Mouse (Mus musculus): Measurements from ENCODE around the gene Emp3.

GRCm38 (mm10) chr7:45901562-45901961 lies 19.6 kb downstream of the Emp3 start:
- TF ChIP-seq RCOR1 (conservative IDR thresholded peaks at IDR 0.05; ENCODE audit: low read depth, low read length), result no peak
- TF ChIP-seq MAZ (IDR thresholded peaks at IDR 0.05; ENCODE audit: low read depth, low read length), result no peak
- TF ChIP-seq POLR2A (IDR thresholded peaks at IDR 0.05; ENCODE audit: low read depth, low read length), result no peak
- TF ChIP-seq MAFK (IDR thresholded peaks at IDR 0.05; ENCODE audit: insufficient replicate concordance, low read length), result no peak
- TF ChIP-seq HCFC1 (IDR thresholded peaks at IDR 0.05; ENCODE audit: low read depth, low read length), result no peak
- no peak for TF ChIP-seq CTCF (conservative IDR thresholded peaks at IDR 0.05 in 1 of 2, IDR thresholded peaks at IDR 0.05 in 1 of 2; ENCODE audit: low read depth in 2 of 2, low read length in 2 of 2)
- no peak for TF ChIP-seq RAD21 (IDR thresholded peaks at IDR 0.05; ENCODE audit: low read depth, low read length)
- no peak for TF ChIP-seq ELF1 (IDR thresholded peaks at IDR 0.05; ENCODE audit: low read depth, low read length)
- TF ChIP-seq EP300 (IDR thresholded peaks at IDR 0.05; ENCODE audit: low read length), result no peak
